Mouse (Mus musculus) neural tube, embryonic 13.5 days (tissue): ENCODE data around the gene Neu3. TPM values are rescaled to one million over a fixed set of nuclear protein-coding genes. Genes with fewer than 3 reads are reported as not detected.

ENCODE experiments used
- ATAC-seq: fragments of 200-750 bp; cut with Nextera tagmentation; 2 replicates; pipeline ENCODE4 v1.8.0; 2017; ENCODE audit warnings: low read depth, mild to moderate bottlenecking, moderate TSS enrichment, moderate library complexity
- H3K27ac ChIP-seq: fragments of 300-500 bp; sonication (generic); replicated peaks from 2 replicates; pipeline ENCODE4 v1.5.1; 2015; ENCODE audit warnings: moderate library complexity, mild to moderate bottlenecking, inconsistent platforms
- H3K27me3 ChIP-seq: fragments of 300-500 bp; sonication (generic); 2 replicates; pipeline ENCODE4 v1.6.1; 2015; ENCODE audit warnings: mild to moderate bottlenecking, inconsistent platforms
- H3K36me3 ChIP-seq: fragments of 300-500 bp; sonication (generic); 2 replicates; pipeline ENCODE4 v1.6.1; 2015; ENCODE audit warnings: mild to moderate bottlenecking, inconsistent platforms
- H3K4me1 ChIP-seq: fragments of 300-500 bp; sonication (generic); replicated peaks from 2 replicates; pipeline ENCODE4 v1.6.1; 2015; ENCODE audit warnings: inconsistent platforms
- H3K4me2 ChIP-seq: fragments of 300-500 bp; sonication (generic); 2 replicates; pipeline ENCODE4 v1.6.1; 2015; ENCODE audit warnings: inconsistent platforms, mild to moderate bottlenecking, moderate library complexity
- H3K4me3 ChIP-seq: fragments of 300-500 bp; sonication (generic); 2 replicates; pipeline ENCODE4 v1.5.1; 2015; ENCODE audit warnings: mild to moderate bottlenecking, inconsistent platforms
- H3K9ac ChIP-seq: fragments of 300-500 bp; sonication (generic); 2 replicates; pipeline ENCODE4 v1.6.1; 2015; ENCODE audit warnings: moderate library complexity, mild to moderate bottlenecking, inconsistent platforms
- H3K9me3 ChIP-seq: fragments of 300-500 bp; sonication (generic); 2 replicates; pipeline ENCODE4 v1.6.1; 2016; ENCODE audit warnings: inconsistent platforms
- WGBS: fragments of 180-500 bp; shearing (Covaris S2); methylation state at CpG from one replicate; pipeline ENCODE4 v1.1.7; 2015; 5-methylcytosine and 5-hydroxymethylcytosine counted together
- polyA plus RNA-seq: library from polyadenylated mRNA; unstranded; fragments of >200 nt; fragmentation: Nextera tagmentation; extraction: Ambion mirVana; gene quantifications from 2 replicates; pipeline ENCODE4 v1.2.1, GENCODE M21; 2015

Neu3 gene
- 1.5 and 1.6 TPM in 2 replicates for polyA plus RNA-seq

- ATAC-seq: peak; percentile 98
- WGBS: under 1% methylated on average over 26 of the region's 26 CpGs
Measured at GRCm38 (mm10) chr7:99828083-99828570, at the start of gene Neu3. Gene Neu3, minus strand, starts transcription at chr7:99828417.

GRCm38 (mm10) chr7:99876345-99876744, 48.1 kb upstream of the Neu3 start:
- Histone ChIP-seq H3K9me3 (no peaks in the 10 kb centered on the region), H3K9ac (no peak overlapping the region), H3K4me1 (peaks cover 7% of the 10 kb centered on the region; the same call in 1 of the 2 replicates), H3K4me3 (no peak overlapping the region), H3K27me3 (no peaks in the 10 kb centered on the region), H3K36me3 (no peaks in the 10 kb centered on the region), H3K4me2 (no peak overlapping the region), H3K27ac (no peak overlapping the region)
- ATAC-seq: peak; percentile 47; the same call in 1 of the 2 replicates
- 4% methylated on average over 3 of the region's 3 CpGs for WGBS

More at GRCm38 (mm10) chr7:99828083-99828570, at the start of gene Neu3:
- Histone ChIP-seq H3K4me1 (peaks cover 14% of the 10 kb centered on the region), H3K36me3 (no peaks in the 10 kb centered on the region), H3K9me3 (no peaks in the 10 kb centered on the region), H3K9ac (peak within 1 kb of the TSS; percentile 64), H3K4me3 (peak within 1 kb of the TSS; percentile 39), H3K27me3 (no peaks in the 10 kb centered on the region), H3K27ac (peak within 1 kb of the TSS; percentile 65), H3K4me2 (peak within 1 kb of the TSS; percentile 60)

DNA sequence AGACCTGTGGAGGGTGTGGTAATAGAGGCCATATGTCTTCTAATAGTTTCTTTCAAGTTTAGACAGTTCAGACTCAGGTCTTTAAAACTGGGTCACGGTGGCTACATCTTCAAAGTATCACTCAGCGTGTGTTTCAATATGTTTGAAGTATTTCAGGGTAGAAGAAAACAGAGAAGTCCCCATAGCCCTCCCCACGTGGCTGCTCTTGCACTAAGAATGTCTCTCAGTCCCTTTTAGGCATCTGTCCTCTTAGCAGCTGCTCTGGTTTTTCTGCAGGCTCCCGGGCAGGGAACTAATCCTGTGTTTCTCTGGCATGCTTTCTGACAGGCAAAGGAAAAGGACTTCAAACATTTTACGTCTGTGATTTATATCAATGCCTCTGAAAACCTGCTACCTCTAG, 47.7 kb upstream of the Neu3 start:
- H3K9me3 ChIP-seq: no peaks in the 10 kb centered on the region
- H3K27me3 ChIP-seq: no peaks in the 10 kb centered on the region
- no peak overlapping the region for H3K27ac ChIP-seq
- no peak overlapping the region for H3K4me3 ChIP-seq
- H3K4me1 ChIP-seq: peaks cover 7% of the 10 kb centered on the region; the same call in 1 of the 2 replicates
- 58% methylated on average over 5 of the region's 5 CpGs for WGBS
- no peak overlapping the region for H3K4me2 ChIP-seq
- no peak overlapping the region for H3K9ac ChIP-seq
- ATAC-seq: no peak
- H3K36me3 ChIP-seq: no peaks in the 10 kb centered on the region

DNA sequence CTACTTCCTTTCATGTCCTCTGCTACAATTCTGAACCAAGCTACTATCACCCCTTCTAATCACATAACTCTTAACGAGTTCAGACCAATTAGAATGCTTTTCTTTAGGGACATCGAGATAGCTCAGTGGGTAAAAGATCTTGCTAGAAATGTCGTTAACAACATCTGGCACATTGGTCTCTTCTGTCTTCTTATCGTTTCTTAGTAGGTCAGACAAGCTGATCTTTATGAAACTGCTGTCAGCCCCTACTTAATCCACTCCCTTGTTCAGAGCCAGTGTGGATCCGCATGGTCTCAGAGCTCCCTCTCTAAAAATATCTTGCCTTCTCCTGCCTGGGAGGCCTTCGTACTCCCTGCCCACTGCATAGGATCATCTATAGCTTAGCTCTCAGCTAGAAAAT, 45.7 kb upstream of the Neu3 start:
- Histone ChIP-seq H3K4me3 (no peak overlapping the region), H3K27ac (no peak overlapping the region), H3K9me3 (no peaks in the 10 kb centered on the region), H3K9ac (no peak overlapping the region), H3K4me2 (no peak overlapping the region), H3K4me1 (peaks cover 7% of the 10 kb centered on the region; the same call in 1 of the 2 replicates), H3K36me3 (no peaks in the 10 kb centered on the region), H3K27me3 (no peaks in the 10 kb centered on the region)
- ATAC-seq: no peak
- WGBS: 87% methylated on average over 6 of the region's 6 CpGs

- 74% methylated on average over 4 of the region's 4 CpGs for WGBS
Measured at GRCm38 (mm10) chr7:99869296-99869695, 41.1 kb upstream of the Neu3 start.

DNA sequence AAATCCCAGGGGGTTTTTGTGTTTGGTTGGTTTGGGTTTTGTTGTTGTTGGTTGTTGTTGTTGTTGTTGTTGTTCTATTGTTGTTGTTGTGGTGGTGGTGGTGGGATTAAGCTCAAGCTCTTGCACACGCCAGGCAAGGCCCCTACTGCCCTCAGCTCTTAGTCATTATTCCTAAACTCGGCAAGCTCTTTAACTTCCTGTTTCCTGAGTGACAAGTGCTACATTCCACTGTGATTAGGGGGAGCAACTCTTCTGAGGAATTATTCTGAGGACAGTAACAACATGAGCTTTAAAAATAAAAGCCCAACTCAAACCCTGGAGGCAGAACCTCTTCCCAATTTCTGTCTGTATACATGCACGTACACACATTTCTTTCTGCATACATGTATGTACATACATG, 37.0 kb upstream of the Neu3 start:
- no peak for ATAC-seq
- Histone ChIP-seq H3K4me2 (no peak overlapping the region), H3K36me3 (no peaks in the 10 kb centered on the region), H3K27ac (no peak overlapping the region), H3K4me3 (no peak overlapping the region), H3K9me3 (no peaks in the 10 kb centered on the region), H3K9ac (no peak overlapping the region), H3K27me3 (no peaks in the 10 kb centered on the region), H3K4me1 (0 out of 2 replicates have a peak, but pooled peaks cover 5% of the 10 kb centered on the region)
- 67% methylated on average over 3 of the region's 3 CpGs for WGBS

More at GRCm38 (mm10) chr7:99869296-99869695, 41.1 kb upstream of the Neu3 start:
- H3K36me3 ChIP-seq: no peaks in the 10 kb centered on the region
- no peak overlapping the region for H3K9ac ChIP-seq
- H3K4me1 ChIP-seq: no peaks in the 10 kb centered on the region
- no peaks in the 10 kb centered on the region for H3K9me3 ChIP-seq
- no peak overlapping the region for H3K4me3 ChIP-seq
- H3K27me3 ChIP-seq: no peaks in the 10 kb centered on the region
- no peak overlapping the region for H3K27ac ChIP-seq
- no peak overlapping the region for H3K4me2 ChIP-seq
- ATAC-seq: no peak

GRCm38 (mm10) chr7:99864241-99865028, 36.2 kb upstream of the Neu3 start:
- Histone ChIP-seq H3K27me3 (no peaks in the 10 kb centered on the region), H3K27ac (no peak overlapping the region), H3K36me3 (no peaks in the 10 kb centered on the region), H3K4me1 (0 out of 2 replicates have a peak, but pooled peaks cover 5% of the 10 kb centered on the region), H3K4me3 (no peak overlapping the region), H3K9ac (no peak overlapping the region), H3K9me3 (no peaks in the 10 kb centered on the region), H3K4me2 (no peak overlapping the region)
- no peak for ATAC-seq
- 30% methylated on average over 6 of the region's 11 CpGs for WGBS

DNA sequence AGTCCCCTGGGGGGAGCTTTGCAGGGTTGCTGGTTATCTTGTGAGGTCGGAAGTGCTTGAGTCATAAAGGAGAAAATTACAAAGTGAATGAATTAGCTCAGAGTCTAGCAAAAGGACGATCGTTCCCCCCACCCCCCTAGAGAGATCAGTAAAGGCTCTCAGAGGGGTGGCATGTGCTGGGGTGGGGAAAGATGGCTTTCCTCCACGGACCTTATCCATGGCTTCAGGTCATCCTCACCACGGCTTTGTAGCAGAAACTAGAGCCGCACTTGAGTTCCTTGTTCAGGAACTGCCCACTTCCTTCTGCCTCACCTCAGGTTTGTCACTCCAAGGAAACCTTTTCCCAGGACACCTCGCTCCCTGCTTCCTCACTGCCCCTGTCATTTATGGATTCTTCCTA, 35.1 kb upstream of the Neu3 start, which contains the start of gene Spcs2:
TSS of gene Spcs2 (minus strand) at position 101 of the 400 bp plus-strand sequence.
- H3K4me1 ChIP-seq: peaks cover 5% of the 10 kb centered on the region; the same call in 1 of the 2 replicates
- H3K9me3 ChIP-seq: no peaks in the 10 kb centered on the region
- H3K4me2 ChIP-seq: no peak within 1 kb of the TSS
- H3K9ac ChIP-seq: no peak within 1 kb of the TSS
- 38% methylated on average over 7 of the region's 7 CpGs for WGBS
- H3K27ac ChIP-seq: no peak within 1 kb of the TSS
- no peaks in the 10 kb centered on the region for H3K36me3 ChIP-seq
- H3K4me3 ChIP-seq: no peak within 1 kb of the TSS
- H3K27me3 ChIP-seq: no peaks in the 10 kb centered on the region
- ATAC-seq: no peak

DNA sequence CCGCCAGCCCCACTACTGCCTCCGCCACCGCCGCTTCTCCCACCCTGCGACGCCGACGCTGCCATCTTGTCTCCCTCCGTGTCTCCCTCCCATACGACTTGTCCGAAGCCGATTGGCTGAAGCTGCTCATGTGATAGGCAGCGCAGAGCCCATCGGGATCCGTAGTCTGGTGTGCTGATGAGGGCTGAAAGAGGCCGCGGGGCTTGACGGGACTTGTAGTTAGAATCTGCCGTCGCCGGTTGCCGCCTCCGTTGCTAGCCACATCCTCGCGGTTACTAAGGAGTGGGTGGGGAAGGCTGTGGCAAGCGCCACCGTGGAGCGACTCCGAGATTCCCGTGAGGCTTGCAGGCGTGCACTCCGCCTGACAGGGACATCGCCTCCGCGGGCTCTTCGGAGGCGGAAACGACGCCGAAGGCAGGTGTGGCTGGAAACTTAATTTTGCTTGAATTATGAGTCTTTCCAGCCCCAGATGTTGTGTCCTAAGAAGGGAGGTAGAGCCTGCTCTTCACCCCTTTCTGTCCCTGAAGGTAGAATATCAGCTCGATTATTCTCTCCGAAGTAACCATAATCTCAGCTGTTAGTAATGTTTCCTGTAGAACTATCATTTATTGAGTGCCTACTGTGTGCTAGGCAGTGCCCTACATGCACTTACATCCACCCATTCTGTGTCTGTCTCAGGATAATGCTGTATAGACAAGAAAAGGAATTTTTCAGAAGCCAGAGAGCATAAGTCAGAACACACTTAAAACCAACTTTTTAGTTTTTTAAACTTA, 30.8 kb upstream of the Neu3 start, which contains the start of gene Xrra1:
TSS of gene Xrra1 (plus strand) at position 304 of the 773 bp plus-strand sequence.
- WGBS: under 1% methylated on average over 42 of the region's 42 CpGs
- Histone ChIP-seq H3K4me1 (peaks cover 26% of the 10 kb centered on the region), H3K4me3 (peak within 1 kb of the TSS; percentile 84), H3K27me3 (no peaks in the 10 kb centered on the region), H3K9ac (peak within 1 kb of the TSS; percentile 85), H3K9me3 (no peaks in the 10 kb centered on the region), H3K4me2 (peak within 1 kb of the TSS; percentile 90), H3K36me3 (peaks cover 18% of the 10 kb centered on the region), H3K27ac (peak within 1 kb of the TSS; percentile 88)
- peak; percentile 99 for ATAC-seq

DNA sequence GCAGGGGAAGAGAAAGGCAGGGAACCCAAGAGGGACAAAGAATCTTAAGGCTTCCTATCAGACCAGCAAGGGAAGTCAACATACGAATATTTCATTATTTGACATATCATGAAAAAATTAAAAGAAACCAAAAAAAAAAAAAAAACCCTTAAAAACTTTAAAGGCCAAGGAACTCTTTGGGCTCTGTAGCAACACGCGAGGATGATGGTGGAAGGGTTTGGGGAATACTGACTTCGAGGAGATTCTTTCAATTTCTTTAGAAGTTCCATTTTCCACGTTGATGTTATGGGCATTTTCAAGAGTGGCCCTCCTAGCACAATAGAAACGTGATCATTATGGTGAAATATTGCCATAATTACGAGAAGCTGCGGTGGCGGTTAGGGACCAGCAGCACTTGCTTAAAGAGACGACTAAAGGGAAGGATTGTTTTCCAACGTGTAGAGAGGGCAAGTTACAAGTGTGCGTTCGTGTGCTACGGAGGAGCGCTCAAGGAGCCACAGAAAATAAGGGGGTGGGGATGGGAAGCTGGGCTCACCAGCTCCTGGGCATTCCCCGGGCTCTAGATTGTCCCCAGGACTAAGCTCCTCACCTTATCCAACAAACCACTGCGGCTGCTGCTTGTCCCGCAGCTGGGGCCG, 30.1 kb upstream of the Neu3 start:
- Histone ChIP-seq H3K27ac (peak overlapping the region; percentile 88), H3K4me1 (peaks cover 24% of the 10 kb centered on the region), H3K4me3 (peak overlapping the region; percentile 84), H3K4me2 (peak overlapping the region; percentile 90), H3K27me3 (no peaks in the 10 kb centered on the region), H3K9me3 (no peaks in the 10 kb centered on the region), H3K9ac (peak overlapping the region; percentile 85), H3K36me3 (peaks cover 24% of the 10 kb centered on the region)
- 2% methylated on average over 19 of the region's 19 CpGs for WGBS
- ATAC-seq: peak; percentile 71

DNA sequence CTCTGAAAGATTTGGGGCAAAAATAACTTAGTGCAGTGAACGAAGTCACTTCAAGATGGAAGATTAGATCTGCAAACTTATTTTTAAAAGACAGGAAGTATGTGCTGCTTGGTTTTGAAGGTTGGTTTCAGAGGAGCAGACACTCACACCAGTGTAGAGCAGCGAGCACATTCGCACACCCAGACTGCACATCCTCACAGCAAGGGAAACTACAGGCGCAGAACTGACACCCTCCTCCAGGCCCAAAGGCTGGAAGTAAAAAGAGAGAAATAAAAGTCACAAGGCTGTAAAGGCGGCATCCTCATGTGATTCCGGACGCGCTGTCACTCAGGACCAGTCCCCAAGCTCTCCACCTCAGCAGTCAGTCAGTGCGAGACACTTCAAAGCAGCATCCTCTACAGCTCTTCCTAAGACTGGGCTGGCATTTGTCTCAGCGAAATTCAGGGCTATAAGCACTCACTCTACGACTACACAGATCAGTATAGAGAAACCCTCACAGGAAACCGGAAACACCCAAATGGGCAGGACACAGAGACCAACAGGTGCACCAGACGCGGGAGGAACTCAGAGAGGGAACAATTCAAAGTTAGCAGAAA, 28.1 kb upstream of the Neu3 start:
- H3K9me3 ChIP-seq: no peaks in the 10 kb centered on the region
- 89% methylated on average over 14 of the region's 14 CpGs for WGBS
- H3K4me2 ChIP-seq: peak overlapping the region; percentile 11; the same call in 1 of the 2 replicates
- no peaks in the 10 kb centered on the region for H3K27me3 ChIP-seq
- no peak for ATAC-seq
- no peak overlapping the region for H3K4me3 ChIP-seq
- no peak overlapping the region for H3K9ac ChIP-seq
- peaks cover 24% of the 10 kb centered on the region for H3K4me1 ChIP-seq
- peaks cover 26% of the 10 kb centered on the region for H3K36me3 ChIP-seq
- no peak overlapping the region for H3K27ac ChIP-seq
